22 mouse cellular contexts compared by ENCODE assay signal in the genomic region with DNA sequence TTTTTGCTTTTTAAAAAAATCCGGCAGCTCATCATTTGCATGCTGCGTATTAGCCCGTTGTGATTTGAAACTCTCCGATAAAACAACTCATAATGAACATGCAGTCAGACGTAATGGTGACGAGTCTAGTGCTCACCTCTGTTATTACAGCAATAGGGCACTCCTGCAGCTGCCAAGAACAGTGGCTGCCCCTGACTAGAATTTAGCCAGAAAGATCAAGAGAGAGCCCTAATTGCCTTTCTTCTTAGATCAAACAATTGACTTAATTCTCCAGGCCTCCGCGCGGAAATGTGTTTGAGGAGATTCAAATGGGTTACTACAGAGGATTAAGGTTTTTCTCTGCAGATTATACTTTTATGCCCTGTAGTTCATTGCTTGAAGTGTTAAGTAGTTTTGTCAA.
DNase-seq lines count a peak whose midpoint lies in the region; ATAC-seq lines count a peak whose summit lies in the region.
"Had no signal": no experiment of that assay in that cellular context is flagged by ENCODE, and none has a peak within 500 bp of the region (broad histone marks: within the 10 kb centered on the region; RNA-seq: fewer than 3 reads in every experiment).

No protein-coding gene starts in this region.

- 6% methylated on average over 9 of the region's 9 CpGs for WGBS in forebrain, embryonic 14.5 days
- 8% methylated on average over 9 of the region's 9 CpGs for WGBS in forebrain, embryonic 16.5 days

- H3K9me3 ChIP-seq in forebrain, embryonic 14.5 days (replicated peaks; ENCODE audit: control insufficient read depth, low read length), result no peaks in the 10 kb centered on the region
- no peaks in the 10 kb centered on the region for H3K9me3 ChIP-seq in forebrain, embryonic 16.5 days (ENCODE audit: control insufficient read depth, low read length)
- H3K9me3 ChIP-seq: embryonic facial prominence, embryonic 13.5 days; heart, embryonic 10.5 days; hindbrain, embryonic 12.5 days had no signal

- 0 out of 2 replicates have a peak, but pooled peaks have one; percentile 19 for ATAC-seq in forebrain, embryonic 14.5 days
- no peak for ATAC-seq in forebrain, embryonic 16.5 days
- ATAC-seq: activated CD4-positive, CD25-positive, alpha-beta regulatory T cell, adult 4 months; hindbrain, embryonic 16.5 days; inflammation-experienced regulatory T-cells, adult 6 months had no signal

- H3K9ac ChIP-seq in forebrain, embryonic 14.5 days (ENCODE audit: low read length), result no peak overlapping the region
- no peak overlapping the region for H3K9ac ChIP-seq in forebrain, embryonic 16.5 days (replicated peaks; ENCODE audit: low read depth, low read length)
- H3K9ac ChIP-seq: embryonic facial prominence, embryonic 13.5 days; hindbrain, embryonic 12.5 days had no signal

- H3K4me2 ChIP-seq in forebrain, embryonic 14.5 days (ENCODE audit: low read length), result 0 out of 2 replicates have a peak overlapping the region, but pooled peaks have one; percentile 6
- H3K4me2 ChIP-seq in forebrain, embryonic 16.5 days (ENCODE audit: low read length), result no peak overlapping the region
- H3K4me2 ChIP-seq: embryonic facial prominence, embryonic 13.5 days; hindbrain, embryonic 12.5 days had no signal

- H3K27me3 ChIP-seq in forebrain, embryonic 14.5 days (replicated peaks; ENCODE audit: control insufficient read depth, insufficient read depth, low read length), result no peaks in the 10 kb centered on the region
- H3K27me3 ChIP-seq in forebrain, embryonic 16.5 days (replicated peaks; ENCODE audit: control insufficient read depth, insufficient read depth, low read length), result no peaks in the 10 kb centered on the region
- H3K27me3 ChIP-seq: embryonic facial prominence, embryonic 13.5 days; hindbrain, embryonic 12.5 days had no signal

- H3K27ac ChIP-seq in forebrain, embryonic 14.5 days (ENCODE audit: low read depth, low read length), result no peak overlapping the region
- no peak overlapping the region for H3K27ac ChIP-seq in forebrain, embryonic 16.5 days (ENCODE audit: low read length)
- H3K27ac ChIP-seq: embryonic facial prominence, embryonic 13.5 days; heart, embryonic 10.5 days; hindbrain, embryonic 12.5 days had no signal

- peaks cover 5% of the 10 kb centered on the region; the same call in 1 of the 2 replicates for H3K36me3 ChIP-seq in forebrain, embryonic 14.5 days (ENCODE audit: control insufficient read depth, insufficient read depth, low read length)
- 0 out of 2 replicates have a peak, but pooled peaks cover 3% of the 10 kb centered on the region for H3K36me3 ChIP-seq in forebrain, embryonic 16.5 days (ENCODE audit: control insufficient read depth, insufficient read depth)

- H3K4me1 ChIP-seq in forebrain, embryonic 14.5 days (ENCODE audit: control insufficient read depth, insufficient read depth, low read length), result peaks cover 18% of the 10 kb centered on the region
- H3K4me1 ChIP-seq in forebrain, embryonic 16.5 days (replicated peaks; ENCODE audit: control insufficient read depth, insufficient read depth, low read length), result 0 out of 2 replicates have a peak, but pooled peaks cover 3% of the 10 kb centered on the region
- H3K4me1 ChIP-seq: hindbrain, embryonic 12.5 days had no signal

- peak; percentile 21 for DNase-seq in embryo, embryonic 11 days
- DNase-seq in embryo, embryonic 10 days (ENCODE audit: low spot score), result no peak
- peak; percentile 34 for DNase-seq in forebrain, embryonic 14.5 days (ENCODE audit: low spot score)
- peak; percentile 14 for DNase-seq in retina, embryonic 14.5 days (ENCODE audit: low spot score)
- DNase-seq in retina, postnatal 1 day, result no peak
- DNase-seq in right cerebral cortex, postnatal 25 days, result no peak
- no peak for DNase-seq in liver
- DNase-seq: adrenal gland, postnatal 14 days; cerebellum, adult 18-20 months; cerebellum, adult 9-11 months; cerebellum, postnatal 36 days; gastrocnemius, postnatal 10 days; heart, adult 18-20 months; heart, postnatal 10 days; heart, postnatal 4 days had no signal

- H3K4me3 ChIP-seq in forebrain, embryonic 14.5 days (ENCODE audit: low read depth, low read length), result no peak overlapping the region
- no peak overlapping the region for H3K4me3 ChIP-seq in forebrain, embryonic 16.5 days (replicated peaks; ENCODE audit: low read length)
- H3K4me3 ChIP-seq: embryonic facial prominence, embryonic 13.5 days; heart, embryonic 10.5 days; hindbrain, embryonic 12.5 days had no signal

Comparison
In these comparisons a context has a peak if more than half of its experiments do, and no peak if none do; other contexts are left out.
1. DNase-seq: peak in embryo, embryonic 11 days (single experiment), forebrain, embryonic 14.5 days (single experiment) and retina, embryonic 14.5 days (single experiment); none in embryo, embryonic 10 days (single experiment), retina, postnatal 1 day (single experiment), right cerebral cortex, postnatal 25 days (single experiment) and liver (single experiment).